Mouse (Mus musculus) liver, embryonic 13.5 days (tissue): ENCODE measurements around the gene Hyal2. TPM values are rescaled to one million over a fixed set of nuclear protein-coding genes. Genes with fewer than 3 reads are reported as not detected.

ENCODE experiments used
- ATAC-seq: fragments of 200-750 bp; cut with Nextera tagmentation; 2 replicates; pipeline ENCODE4 v1.8.0; 2017; ENCODE audit warnings: low read depth, mild to moderate bottlenecking, moderate number of reproducible peaks, moderate library complexity
- DNase-seq: peaks from one replicate; pipeline ENCODE4 v3.0.0; 2022
- H3K27ac ChIP-seq: fragments of 300-500 bp; sonication (generic); 2 replicates; pipeline ENCODE4 v1.5.1; 2015; ENCODE audit warnings: moderate library complexity, mild to moderate bottlenecking, inconsistent platforms
- H3K27me3 ChIP-seq: fragments of 300-500 bp; sonication (generic); 2 replicates; pipeline ENCODE4 v1.6.1; 2015; ENCODE audit warnings: mild to moderate bottlenecking, inconsistent platforms
- H3K36me3 ChIP-seq: fragments of 300-500 bp; sonication (generic); 2 replicates; pipeline ENCODE4 v1.6.1; 2015; ENCODE audit warnings: mild to moderate bottlenecking, inconsistent platforms
- H3K4me1 ChIP-seq: fragments of 300-500 bp; sonication (generic); replicated peaks from 2 replicates; pipeline ENCODE4 v1.6.1; 2015; ENCODE audit warnings: inconsistent platforms
- H3K4me2 ChIP-seq: fragments of 300-500 bp; sonication (generic); 2 replicates; pipeline ENCODE4 v1.6.1; 2015; ENCODE audit warnings: inconsistent platforms, mild to moderate bottlenecking, moderate library complexity
- H3K4me3 ChIP-seq: fragments of 300-500 bp; sonication (generic); replicated peaks from 2 replicates; pipeline ENCODE4 v1.5.1; 2015; ENCODE audit warnings: mild to moderate bottlenecking, inconsistent platforms
- H3K9ac ChIP-seq: fragments of 300-500 bp; sonication (generic); 2 replicates; pipeline ENCODE4 v1.6.1; 2015; ENCODE audit warnings: mild to moderate bottlenecking, inconsistent platforms
- H3K9me3 ChIP-seq: fragments of 300-500 bp; sonication (generic); replicated peaks from 2 replicates; pipeline ENCODE4 v1.6.1; 2016; ENCODE audit warnings: inconsistent platforms
- WGBS: fragments of 180-500 bp; shearing (Covaris S2); methylation state at CpG from one replicate; pipeline ENCODE4 v1.1.7; 2015; ENCODE audit not compliant: insufficient replicate concordance; 5-methylcytosine and 5-hydroxymethylcytosine counted together
- polyA plus RNA-seq: library from polyadenylated mRNA; unstranded; fragments of >200 nt; fragmentation: Nextera tagmentation; extraction: Ambion mirVana; gene quantifications from 2 replicates; pipeline ENCODE4 v1.2.1, GENCODE M21; 2015

The Hyal2 gene
- polyA plus RNA-seq, 1 experiment from 2014 or later, result 43.8 TPM

DNA sequence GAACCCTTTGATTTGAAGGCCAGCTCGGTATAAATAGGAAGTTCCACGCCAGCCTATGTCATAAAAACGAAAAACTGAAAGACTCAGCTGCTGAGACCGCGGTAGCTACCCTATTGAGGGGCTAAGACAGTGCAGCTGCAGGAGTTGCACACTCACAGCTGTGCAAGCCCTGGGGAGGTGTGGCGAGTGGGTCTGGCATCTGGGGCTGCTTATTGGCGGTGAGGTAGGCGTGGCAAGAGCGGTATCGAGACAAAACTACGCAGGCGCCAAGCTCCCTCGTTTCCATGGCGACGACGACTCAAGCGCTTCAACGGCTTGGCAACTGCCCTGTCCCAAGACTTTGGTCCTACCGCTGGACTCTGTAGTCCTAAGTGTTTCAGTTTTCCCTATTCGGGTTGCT, 20.7 kb upstream of the Hyal2 start, which contains the start of gene Zmynd10:
Zmynd10 (plus strand) TSS at position 273 of the 400 bp plus-strand sequence.
- peaks cover 39% of the 10 kb centered on the region for H3K27me3 ChIP-seq
- H3K4me3 ChIP-seq, result peak within 1 kb of the TSS; percentile 7; the same call in 1 of the 2 replicates
- peak; percentile 67 for ATAC-seq
- peak; percentile 85 for DNase-seq
- no peaks in the 10 kb centered on the region for H3K9me3 ChIP-seq
- H3K27ac ChIP-seq, result 0 out of 2 replicates have a peak within 1 kb of the TSS, but pooled peaks have one; percentile 13
- H3K4me2 ChIP-seq, result peak within 1 kb of the TSS; percentile 53
- H3K4me1 ChIP-seq, result peaks cover 57% of the 10 kb centered on the region
- WGBS, result 5% methylated on average over 20 of the region's 20 CpGs
- 0 out of 2 replicates have a peak within 1 kb of the TSS, but pooled peaks have one; percentile 47 for H3K9ac ChIP-seq
- peaks cover 19% of the 10 kb centered on the region for H3K36me3 ChIP-seq

DNA sequence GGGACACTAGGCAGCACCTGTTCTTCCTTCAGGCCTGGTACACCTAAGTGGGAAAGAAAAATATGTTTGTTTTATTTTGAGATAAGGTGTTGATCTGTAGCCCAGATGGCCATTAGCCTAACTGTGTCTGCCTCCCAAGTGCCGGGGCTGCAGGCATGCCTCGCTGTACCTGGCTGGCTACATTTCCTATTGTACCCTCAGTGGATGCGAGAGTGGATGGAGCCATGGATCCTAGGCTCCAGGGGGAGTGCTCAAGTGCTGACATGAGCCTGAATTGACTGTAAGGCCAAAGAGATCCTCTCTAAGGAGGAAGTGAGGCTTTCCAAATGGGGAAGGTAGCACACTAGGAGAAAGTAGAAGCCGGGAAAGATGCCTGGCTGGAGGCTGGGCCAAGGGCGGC, 19.8 kb upstream of the Hyal2 start:
- ATAC-seq (no peak), DNase-seq (no peak)
- 66% methylated on average over 5 of the region's 5 CpGs for WGBS
- H3K27me3 ChIP-seq, result peaks cover 44% of the 10 kb centered on the region
- no peak overlapping the region for H3K9ac ChIP-seq
- H3K4me2 ChIP-seq, result no peak overlapping the region
- H3K4me1 ChIP-seq, result peaks cover 59% of the 10 kb centered on the region
- H3K36me3 ChIP-seq, result peaks cover 19% of the 10 kb centered on the region
- H3K27ac ChIP-seq, result 0 out of 2 replicates have a peak overlapping the region, but pooled peaks have one; percentile 13
- no peaks in the 10 kb centered on the region for H3K9me3 ChIP-seq
- no peak overlapping the region for H3K4me3 ChIP-seq

DNA sequence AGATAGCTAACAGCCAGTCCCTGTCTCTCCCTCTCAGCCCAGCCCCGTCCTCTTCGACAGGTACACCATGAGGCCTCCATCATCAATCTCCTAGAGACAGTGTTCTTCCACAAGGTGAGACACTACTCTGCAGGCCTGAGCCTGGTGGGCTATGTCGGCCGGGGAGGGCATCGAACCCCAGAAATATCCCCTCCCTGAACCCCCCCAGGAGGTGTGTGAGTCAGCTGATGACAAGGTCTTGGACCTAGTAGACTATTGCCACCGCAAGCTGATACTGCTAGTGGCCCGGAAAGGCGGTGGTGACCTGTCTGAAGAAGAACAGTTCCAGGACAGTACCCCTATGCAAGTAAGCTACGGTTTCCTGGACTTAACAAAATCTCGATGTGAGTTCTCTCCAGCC, 18.9 kb upstream of the Hyal2 start:
- WGBS, result 85% methylated on average over 10 of the region's 10 CpGs
- ATAC-seq (no peak), DNase-seq (no peak)
- H3K4me1 ChIP-seq, result peaks cover 63% of the 10 kb centered on the region
- peaks cover 14% of the 10 kb centered on the region for H3K36me3 ChIP-seq
- H3K4me2 ChIP-seq, result no peak overlapping the region
- H3K4me3 ChIP-seq, result no peak overlapping the region
- H3K27me3 ChIP-seq, result peaks cover 44% of the 10 kb centered on the region
- no peaks in the 10 kb centered on the region for H3K9me3 ChIP-seq
- no peak overlapping the region for H3K9ac ChIP-seq
- H3K27ac ChIP-seq, result no peak overlapping the region

DNA sequence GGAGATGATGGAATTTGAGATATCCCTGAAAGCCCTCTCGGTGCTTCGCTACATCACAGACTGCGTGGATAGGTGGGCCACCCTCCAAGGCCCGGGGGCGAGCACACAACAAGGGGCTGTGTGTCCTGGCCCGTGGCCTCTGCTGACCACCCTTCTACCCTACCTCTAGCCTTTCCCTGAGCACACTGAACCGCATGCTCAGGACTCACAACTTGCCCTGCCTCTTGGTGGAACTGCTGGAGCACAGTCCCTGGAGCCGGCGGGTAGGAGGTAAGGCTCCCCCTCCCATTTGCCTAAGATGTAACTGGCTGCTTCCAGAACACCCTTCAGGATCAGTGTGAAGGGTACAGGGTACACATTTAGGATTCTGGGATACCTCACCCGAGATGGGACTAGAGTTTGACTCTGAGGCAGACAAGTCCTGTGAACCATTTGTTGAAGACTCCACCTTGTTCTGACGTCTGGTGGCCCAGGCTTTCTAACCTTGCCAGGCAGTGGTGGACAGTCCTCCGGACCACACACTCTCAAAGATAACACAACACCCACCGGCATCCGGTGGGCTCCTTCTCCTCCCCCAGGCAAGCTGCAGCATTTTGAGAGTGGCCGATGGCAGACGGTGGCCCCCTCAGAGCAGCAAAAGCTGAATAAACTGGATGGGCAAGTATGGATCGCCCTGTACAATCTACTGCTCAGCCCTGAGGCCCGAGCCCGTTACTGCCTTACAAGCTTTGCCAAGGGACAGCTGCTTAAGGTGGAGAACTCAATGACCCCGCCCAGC, 18.3 kb upstream of the Hyal2 start:
- Histone ChIP-seq H3K4me3 (no peak overlapping the region), H3K27me3 (peaks cover 44% of the 10 kb centered on the region), H3K9me3 (no peaks in the 10 kb centered on the region), H3K36me3 (peaks cover 7% of the 10 kb centered on the region), H3K4me2 (no peak overlapping the region), H3K9ac (no peak overlapping the region), H3K27ac (no peak overlapping the region), H3K4me1 (peaks cover 66% of the 10 kb centered on the region)
- ATAC-seq (no peak), DNase-seq (no peak)
- 78% methylated on average over 20 of the region's 20 CpGs for WGBS

DNA sequence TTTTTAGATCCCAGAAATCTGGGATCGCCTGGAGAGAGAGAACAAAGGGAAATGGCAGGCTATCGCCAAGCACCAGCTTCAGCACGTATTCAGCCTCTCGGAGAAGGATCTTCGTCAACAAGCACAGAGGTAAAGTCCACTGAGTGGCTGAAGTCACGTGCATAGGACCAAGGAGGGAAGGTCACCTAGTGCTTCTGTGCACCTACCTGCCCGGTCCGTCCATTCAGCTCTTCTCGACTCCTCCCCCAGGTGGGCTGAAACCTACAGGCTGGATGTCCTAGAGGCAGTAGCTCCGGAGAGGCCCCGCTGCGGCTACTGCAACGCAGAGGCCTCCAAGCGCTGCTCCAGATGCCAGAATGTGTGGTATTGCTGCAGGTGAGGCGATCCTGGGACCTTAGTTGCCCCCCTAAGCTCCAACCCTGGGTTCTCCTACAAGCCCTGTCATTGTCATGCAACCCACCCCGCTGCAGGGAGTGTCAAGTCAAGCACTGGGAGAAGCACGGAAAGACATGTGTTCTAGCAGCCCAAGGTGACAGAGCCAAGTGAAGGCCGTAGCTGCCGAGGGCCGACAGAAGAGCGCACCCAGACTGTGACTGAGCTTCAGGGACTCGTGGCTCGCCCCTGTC, 17.1 kb upstream of the Hyal2 start:
- H3K36me3 ChIP-seq, result no peaks in the 10 kb centered on the region
- DNase-seq (no peak), ATAC-seq (no peak)
- peak overlapping the region; percentile 61 for H3K4me3 ChIP-seq
- no peaks in the 10 kb centered on the region for H3K9me3 ChIP-seq
- no peak overlapping the region for H3K27ac ChIP-seq
- H3K27me3 ChIP-seq, result peaks cover 44% of the 10 kb centered on the region
- H3K9ac ChIP-seq, result peak overlapping the region; percentile 76
- H3K4me2 ChIP-seq, result peak overlapping the region; percentile 96
- 36% methylated on average over 23 of the region's 23 CpGs for WGBS
- peaks cover 69% of the 10 kb centered on the region for H3K4me1 ChIP-seq

DNA sequence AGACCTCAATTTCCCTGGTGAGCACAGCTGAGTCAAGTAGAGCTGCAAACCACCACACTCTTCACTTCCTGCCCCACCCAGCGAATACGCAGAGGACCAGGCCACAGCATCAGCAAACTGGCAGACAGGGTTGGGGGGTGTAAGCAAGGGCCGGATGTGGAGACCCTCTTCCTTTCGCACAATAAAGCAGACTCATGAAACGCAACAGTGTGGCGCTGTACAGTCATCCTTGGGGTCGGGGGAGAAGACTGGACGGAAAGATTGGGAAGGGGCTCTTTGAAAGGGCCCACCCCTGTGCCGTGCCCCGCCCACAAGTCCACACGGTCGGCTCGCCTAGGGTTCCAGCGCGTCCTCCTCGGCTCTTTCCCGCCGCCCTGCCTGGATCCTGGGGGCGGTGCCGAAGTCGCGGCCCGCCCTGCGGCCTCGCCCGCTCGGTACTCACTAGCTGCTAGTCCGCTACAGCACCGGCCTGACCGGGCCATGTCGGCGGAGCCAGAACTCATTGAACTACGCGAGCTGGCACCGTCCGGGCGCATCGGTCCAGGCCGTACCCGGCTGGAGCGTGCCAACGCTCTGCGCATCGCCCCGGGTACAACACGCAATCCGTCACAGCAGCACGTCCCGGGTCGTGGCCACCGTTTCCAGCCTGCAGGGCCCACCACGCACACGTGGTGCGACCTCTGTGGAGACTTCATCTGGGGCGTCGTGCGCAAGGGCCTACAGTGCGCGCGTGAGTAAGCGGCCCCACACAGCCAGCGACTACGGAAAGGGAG, 16.4 kb upstream of the Hyal2 start, which contains the start of gene Rassf1:
Rassf1 (plus strand) TSS at position 439 of the 773 bp plus-strand sequence.
- ATAC-seq, result peak; percentile 43
- peaks cover 44% of the 10 kb centered on the region for H3K27me3 ChIP-seq
- peak; percentile 71 for DNase-seq
- peak within 1 kb of the TSS; percentile 96 for H3K4me2 ChIP-seq
- H3K4me3 ChIP-seq, result peak within 1 kb of the TSS; percentile 61
- H3K4me1 ChIP-seq, result peaks cover 70% of the 10 kb centered on the region
- H3K27ac ChIP-seq, result peak within 1 kb of the TSS; percentile 58
- no peaks in the 10 kb centered on the region for H3K9me3 ChIP-seq
- WGBS, result 2% methylated on average over 63 of the region's 63 CpGs
- H3K9ac ChIP-seq, result peak within 1 kb of the TSS; percentile 76
- peaks cover under 1% of the 10 kb centered on the region; the same call in 1 of the 2 replicates for H3K36me3 ChIP-seq

DNA sequence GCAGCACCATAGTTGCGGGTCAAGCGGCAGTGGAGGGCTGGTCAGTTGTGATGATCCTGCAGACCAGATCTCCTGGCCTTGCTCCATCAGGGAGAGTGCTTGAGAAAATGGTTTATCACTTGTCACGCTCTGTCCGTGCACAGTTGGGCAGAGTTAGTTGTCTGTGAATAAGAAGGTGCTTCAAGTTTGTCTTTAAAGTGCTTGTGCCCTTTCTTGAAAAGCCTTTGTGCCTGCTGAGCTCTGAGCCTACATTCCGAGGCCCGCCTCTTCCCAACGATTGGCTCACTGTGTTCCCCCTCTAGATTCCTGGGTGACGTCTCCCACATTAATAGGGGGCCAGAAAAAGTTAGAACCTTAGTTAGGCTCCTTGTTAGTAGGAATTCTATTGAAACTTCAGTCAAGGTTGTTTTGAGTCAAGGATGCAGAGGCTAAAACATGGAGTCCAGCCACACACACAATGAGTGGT, 15.8 kb upstream of the Hyal2 start:
- Histone ChIP-seq H3K27me3 (peaks cover 44% of the 10 kb centered on the region), H3K4me1 (peaks cover 70% of the 10 kb centered on the region), H3K36me3 (peaks cover 7% of the 10 kb centered on the region), H3K4me3 (peak overlapping the region; percentile 61), H3K27ac (peak overlapping the region; percentile 58; the same call in 1 of the 2 replicates), H3K9ac (peak overlapping the region; percentile 76), H3K9me3 (no peaks in the 10 kb centered on the region), H3K4me2 (peak overlapping the region; percentile 96)
- DNase-seq (no peak), ATAC-seq (no peak)
- WGBS, result 28% methylated on average over 8 of the region's 8 CpGs

DNA sequence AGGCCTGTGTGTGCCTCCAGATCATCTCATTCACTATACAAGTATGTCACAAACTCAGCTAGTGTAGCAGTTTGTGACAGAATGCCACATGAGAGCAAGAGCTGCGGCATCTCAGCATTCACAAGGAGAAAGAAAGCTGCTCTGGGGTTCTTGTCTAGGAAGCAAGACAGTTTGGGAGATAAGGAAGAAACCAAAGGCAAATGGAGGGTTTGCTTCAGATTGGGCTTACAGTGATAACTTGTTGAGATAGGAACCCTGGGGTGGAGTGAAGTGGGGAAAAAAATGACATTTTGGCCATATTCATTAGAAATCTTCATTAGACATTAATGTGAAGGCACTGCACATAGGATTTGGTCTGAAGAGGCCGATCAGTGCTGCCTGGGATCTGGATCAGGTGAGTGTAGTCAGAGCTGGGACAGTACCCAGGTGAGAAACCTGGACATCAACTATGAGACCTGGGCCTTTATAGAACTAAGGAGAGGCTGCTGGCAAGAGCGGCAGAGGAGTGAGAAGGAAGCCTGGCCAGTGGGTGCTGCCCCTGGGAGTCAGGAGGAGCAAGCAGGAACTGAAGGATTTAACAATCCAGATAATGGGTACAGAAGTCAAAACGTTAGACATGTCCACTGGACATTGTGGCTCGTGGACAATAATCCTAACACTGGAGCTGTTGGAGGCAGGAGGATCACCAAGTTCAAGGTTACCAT, 14.9 kb upstream of the Hyal2 start:
- H3K36me3 ChIP-seq, result peaks cover 16% of the 10 kb centered on the region
- peak overlapping the region; percentile 96 for H3K4me2 ChIP-seq
- no peak for DNase-seq
- no peaks in the 10 kb centered on the region for H3K9me3 ChIP-seq
- ATAC-seq, result no peak
- H3K4me1 ChIP-seq, result peaks cover 69% of the 10 kb centered on the region
- no peak overlapping the region for H3K27ac ChIP-seq
- H3K27me3 ChIP-seq, result peaks cover 44% of the 10 kb centered on the region
- WGBS, result 53% methylated on average over 5 of the region's 5 CpGs
- peak overlapping the region; percentile 84; the same call in 1 of the 2 replicates for H3K4me3 ChIP-seq
- peak overlapping the region; percentile 97; the same call in 1 of the 2 replicates for H3K9ac ChIP-seq

DNA sequence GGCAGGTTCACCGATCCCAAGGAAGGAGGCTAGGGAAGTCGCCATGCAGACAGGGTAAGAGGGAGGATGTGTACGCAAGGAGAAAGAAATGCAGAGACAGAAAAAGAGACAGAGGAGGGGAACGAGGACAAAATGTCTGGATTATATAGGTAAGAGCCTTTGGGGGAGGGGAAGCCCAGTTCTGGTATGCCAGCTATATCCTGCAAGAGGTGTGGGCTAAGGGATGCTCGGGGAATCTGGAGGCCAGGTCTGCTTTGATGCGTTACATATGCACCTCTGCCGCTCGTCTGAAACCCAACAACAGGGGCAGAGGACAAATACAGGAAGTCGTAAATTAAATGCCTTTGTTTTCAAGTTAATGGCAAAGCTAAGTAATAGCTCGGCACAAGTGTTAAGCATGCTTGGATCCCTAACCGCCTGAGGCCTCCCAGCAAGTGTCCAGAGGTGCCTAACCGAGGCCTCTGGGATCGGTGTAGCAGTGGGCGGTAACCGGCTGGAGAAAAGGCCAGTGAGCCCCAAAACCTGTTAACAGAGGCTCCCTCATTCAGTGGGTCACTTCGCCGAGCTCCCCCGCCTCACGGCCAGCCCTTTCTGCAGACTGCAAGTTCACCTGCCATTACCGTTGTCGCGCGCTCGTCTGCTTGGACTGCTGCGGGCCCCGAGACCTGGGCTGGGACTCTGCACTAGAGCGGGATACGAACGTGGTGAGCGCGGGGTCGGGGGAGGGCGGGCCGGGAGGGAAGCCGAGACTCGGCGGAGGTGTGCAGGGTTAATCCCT, 14.0 kb upstream of the Hyal2 start:
- Histone ChIP-seq H3K9ac (peak overlapping the region; percentile 97), H3K27me3 (peaks cover 38% of the 10 kb centered on the region), H3K4me2 (peak overlapping the region; percentile 96), H3K4me3 (peak overlapping the region; percentile 84), H3K27ac (peak overlapping the region; percentile 95), H3K4me1 (peaks cover 67% of the 10 kb centered on the region), H3K9me3 (no peaks in the 10 kb centered on the region), H3K36me3 (peaks cover 25% of the 10 kb centered on the region)
- 5% methylated on average over 37 of the region's 37 CpGs for WGBS
- ATAC-seq (peak; percentile 41), DNase-seq (peak; percentile 38)

DNA sequence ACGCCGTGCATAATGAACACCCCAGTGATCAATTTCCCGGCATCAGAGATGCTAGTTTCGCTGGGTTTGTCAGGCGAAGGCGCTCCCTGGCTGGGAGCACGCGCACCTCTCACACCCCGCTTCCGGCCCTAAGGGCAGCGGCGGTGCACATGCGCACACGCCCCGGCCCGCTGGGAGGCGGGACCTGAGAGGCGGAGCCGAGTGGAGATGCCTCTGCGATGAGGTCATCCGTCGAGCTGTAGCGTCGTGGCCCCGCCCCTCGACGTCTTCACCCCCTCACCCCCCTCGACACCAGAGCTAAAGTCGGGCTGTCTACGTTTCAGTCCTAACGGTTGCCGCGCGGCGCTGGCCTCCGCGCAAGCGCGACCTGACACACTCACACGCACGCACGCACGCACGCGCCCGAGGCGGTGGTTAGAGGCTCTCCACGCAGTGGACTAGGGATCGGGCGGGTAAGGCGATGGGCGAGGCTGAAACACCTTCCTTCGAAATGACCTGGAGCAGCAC, 13.4 kb upstream of the Hyal2 start:
- peak; percentile 89 for ATAC-seq
- peaks cover 31% of the 10 kb centered on the region for H3K36me3 ChIP-seq
- peaks cover 32% of the 10 kb centered on the region for H3K27me3 ChIP-seq
- DNase-seq, result peak; percentile 95
- no peaks in the 10 kb centered on the region for H3K9me3 ChIP-seq
- under 1% methylated on average over 53 of the region's 53 CpGs for WGBS
- H3K4me1 ChIP-seq, result peaks cover 67% of the 10 kb centered on the region
- H3K27ac ChIP-seq, result peak overlapping the region; percentile 95
- peak overlapping the region; percentile 97 for H3K9ac ChIP-seq
- H3K4me3 ChIP-seq, result peak overlapping the region; percentile 84
- H3K4me2 ChIP-seq, result peak overlapping the region; percentile 96
